Comparison of ENCODE assay signal across 8 mouse cellular contexts in genomic region chr7:100866675-100867074, GRCm38 (mm10). TPM values are rescaled to one million over a fixed set of nuclear protein-coding genes. Genes with fewer than 3 reads are reported as not detected.
DNase-seq lines count a peak whose midpoint lies in the region; ATAC-seq and TF ChIP-seq lines count a peak whose summit lies in the region.

No protein-coding gene starts in this region.

- peak; percentile 80 for DNase-seq in heart, embryonic 10.5 days (ENCODE audit: low spot score)
- DNase-seq in brain, adult 2 months (ENCODE audit: low read depth, low spot score), result peak; percentile 85
- peak; percentile 71 to 77 for DNase-seq in frontal cortex, postnatal 25 days (ENCODE audit: low spot score in 2 of 2)
- peak; percentile 66 for DNase-seq in left cerebral cortex, adult 11 months (ENCODE audit: low spot score)
- peak; percentile 62 for DNase-seq in neural tube, embryonic 11.5 days (ENCODE audit: low spot score)
- DNase-seq in thymus, postnatal 14 days, result peak; percentile 79

- peaks cover 39% of the 10 kb centered on the region for H3K4me1 ChIP-seq in heart, embryonic 10.5 days
- peaks cover 44% of the 10 kb centered on the region for H3K4me1 ChIP-seq in heart, embryonic 12.5 days (replicated peaks)
- peaks cover 20% of the 10 kb centered on the region for H3K4me1 ChIP-seq in E14TG2a.4 (replicated peaks; ENCODE audit: low read depth, low read length)
- H3K4me1 ChIP-seq in neural tube, embryonic 11.5 days (ENCODE audit: control insufficient read depth, insufficient read depth, low read length), result peaks cover 8% of the 10 kb centered on the region

- WGBS in heart, embryonic 10.5 days, result 13% methylated on average over 3 of the region's 3 CpGs
- 13% methylated on average over 3 of the region's 3 CpGs for WGBS in heart, embryonic 12.5 days
- 17% methylated on average over 3 of the region's 3 CpGs for WGBS in neural tube, embryonic 11.5 days

- H3K9ac ChIP-seq in heart, embryonic 12.5 days, result no peak overlapping the region
- no peak overlapping the region for H3K9ac ChIP-seq in neural tube, embryonic 11.5 days (ENCODE audit: low read length)

- peaks cover 5% of the 10 kb centered on the region for H3K36me3 ChIP-seq in heart, embryonic 10.5 days
- H3K36me3 ChIP-seq in heart, embryonic 12.5 days, result 0 out of 2 replicates have a peak, but pooled peaks cover 8% of the 10 kb centered on the region
- no peaks in the 10 kb centered on the region for H3K36me3 ChIP-seq in E14TG2a.4 (ENCODE audit: insufficient read depth, low read length)
- no peaks in the 10 kb centered on the region for H3K36me3 ChIP-seq in neural tube, embryonic 11.5 days (ENCODE audit: control insufficient read depth, insufficient read depth, low read length)

- H3K9me3 ChIP-seq in heart, embryonic 10.5 days, result no peaks in the 10 kb centered on the region
- no peaks in the 10 kb centered on the region for H3K9me3 ChIP-seq in heart, embryonic 12.5 days (replicated peaks)
- no peaks in the 10 kb centered on the region for H3K9me3 ChIP-seq in E14TG2a.4 (ENCODE audit: low read length)
- no peaks in the 10 kb centered on the region for H3K9me3 ChIP-seq in neural tube, embryonic 11.5 days (ENCODE audit: control insufficient read depth, low read length)

- ATAC-seq in heart, embryonic 12.5 days (ENCODE audit: insufficient number of reproducible peaks, low FRiP score), result no peak
- no peak for ATAC-seq in neural tube, embryonic 11.5 days (ENCODE audit: insufficient read depth, low FRiP score, low TSS enrichment)

- no peaks in the 10 kb centered on the region for H3K27me3 ChIP-seq in heart, embryonic 10.5 days (ENCODE audit: insufficient read depth, poor library complexity, severe bottlenecking)
- H3K27me3 ChIP-seq in heart, embryonic 12.5 days (replicated peaks), result no peaks in the 10 kb centered on the region
- no peaks in the 10 kb centered on the region; the same call in 1 of the 2 replicates for H3K27me3 ChIP-seq in E14TG2a.4 (ENCODE audit: insufficient read depth, low read length)
- H3K27me3 ChIP-seq in neural tube, embryonic 11.5 days (ENCODE audit: control insufficient read depth, insufficient read depth, low read length), result no peaks in the 10 kb centered on the region

- H3K27ac ChIP-seq in heart, embryonic 10.5 days, result no peak overlapping the region
- H3K27ac ChIP-seq in heart, embryonic 12.5 days (ENCODE audit: poor library complexity, severe bottlenecking), result no peak overlapping the region
- H3K27ac ChIP-seq in neural tube, embryonic 11.5 days (ENCODE audit: low read depth, low read length), result no peak overlapping the region

- H3K4me3 ChIP-seq in heart, embryonic 10.5 days, result no peak overlapping the region
- H3K4me3 ChIP-seq in heart, embryonic 12.5 days, result no peak overlapping the region
- H3K4me3 ChIP-seq in E14TG2a.4 (replicated peaks; ENCODE audit: low read length), result no peak overlapping the region
- no peak overlapping the region for H3K4me3 ChIP-seq in neural tube, embryonic 11.5 days (ENCODE audit: low read depth, low read length)

- TF ChIP-seq CTCF in E14TG2a.4 (conservative IDR thresholded peaks at IDR 0.05; ENCODE audit: low read length), result peak; percentile 76

- H3K4me2 ChIP-seq in heart, embryonic 12.5 days, result no peak overlapping the region
- no peak overlapping the region for H3K4me2 ChIP-seq in neural tube, embryonic 11.5 days (ENCODE audit: low read depth)

RNA-seq across cellular contexts. Expression of gene Relt, which starts 3.4 kb away (rescaled TPM):
- polyA plus RNA-seq in heart, embryonic 10.5 days (2016; fragmentation: Nextera tagmentation; extraction: Ambion mirVana), result 4.4 and 5.3 TPM in 2 replicates
- 4.1 TPM in 2 replicates for polyA plus RNA-seq in heart, embryonic 12.5 days (2016; fragmentation: Nextera tagmentation; extraction: Ambion mirVana)
- polyA plus RNA-seq in neural tube, embryonic 11.5 days (2014; fragmentation: Nextera tagmentation; extraction: Ambion mirVana), result 2.6 and 3.9 TPM in 2 replicates
